Mouse (Mus musculus) limb, embryonic 14.5 days (tissue): ENCODE measurements around the gene Gm49336. TPM values are rescaled to one million over a fixed set of nuclear protein-coding genes. Genes with fewer than 3 reads are reported as not detected.

Experiments
- ATAC-seq: fragments of 200-750 bp; cut with Nextera tagmentation; 2 replicates; pipeline ENCODE4 v1.8.0; 2017; ENCODE audit warnings: low read depth, moderate number of reproducible peaks, moderate TSS enrichment; ENCODE audit not compliant: low FRiP score
- DNase-seq: peaks from one replicate; pipeline ENCODE4 v3.0.0-alpha.2; 2015; ENCODE audit warnings: low spot score
- H3K27ac ChIP-seq: fragments of 300-500 bp; sonication (generic); replicated peaks from 2 replicates; pipeline ENCODE4 v1.5.1; 2014; ENCODE audit warnings: low read depth, mild to moderate bottlenecking, low read length, moderate library complexity, mixed read lengths
- H3K27me3 ChIP-seq: fragments of 300-500 bp; sonication (generic); 2 replicates; pipeline ENCODE4 v1.6.1; 2014; ENCODE audit warnings: low read length, mixed read lengths; ENCODE audit not compliant: control insufficient read depth, insufficient read depth
- H3K36me3 ChIP-seq: fragments of 300-500 bp; sonication (generic); 2 replicates; pipeline ENCODE4 v1.6.1; 2014; ENCODE audit warnings: mild to moderate bottlenecking, low read length, moderate library complexity, mixed read lengths; ENCODE audit not compliant: control insufficient read depth, insufficient read depth
- H3K4me1 ChIP-seq: fragments of 300-500 bp; sonication (generic); 2 replicates; pipeline ENCODE4 v1.6.1; 2014; ENCODE audit warnings: antibody characterized with exemption, low read length, mixed read lengths; ENCODE audit not compliant: control insufficient read depth, insufficient read depth
- H3K4me2 ChIP-seq: fragments of 300-500 bp; sonication (generic); replicated peaks from 2 replicates; pipeline ENCODE4 v1.6.1; 2014; ENCODE audit warnings: low read depth, mild to moderate bottlenecking, low read length, moderate library complexity; ENCODE audit not compliant: severe bottlenecking
- H3K4me3 ChIP-seq: fragments of 300-500 bp; sonication (generic); replicated peaks from 2 replicates; pipeline ENCODE4 v1.5.1; 2014; ENCODE audit warnings: low read length
- H3K9ac ChIP-seq: fragments of 300-500 bp; sonication (generic); 2 replicates; pipeline ENCODE4 v1.6.1; 2014; ENCODE audit warnings: mild to moderate bottlenecking, low read depth, low read length, moderate library complexity; ENCODE audit not compliant: severe bottlenecking
- H3K9me3 ChIP-seq: fragments of 300-500 bp; sonication (generic); 2 replicates; pipeline ENCODE4 v1.6.1; 2016; ENCODE audit warnings: low read length; ENCODE audit not compliant: control insufficient read depth
- POLR2A ChIP-seq: fragments of 200-500 bp; IDR thresholded peaks from 2 replicates; pipeline ENCODE4 v1.8.0; 2012; ENCODE audit warnings: inconsistent platforms, mild to moderate bottlenecking, moderate library complexity, borderline replicate concordance; ENCODE audit not compliant: insufficient read depth, insufficient read length; ENCODE audit errors: extremely low read depth
- WGBS: fragments of 180-500 bp; shearing (Covaris S2); extraction: QIAGEN DNeasy Blood & Tissue Kit; methylation state at CpG from one replicate; pipeline ENCODE4 v1.1.7; 2014; 5-methylcytosine and 5-hydroxymethylcytosine counted together
- polyA plus RNA-seq, 2 experiments: library from polyadenylated mRNA; depleted of rRNA in 1 of 2; stranded (reverse) in 1 of 2; unstranded in 1 of 2; fragments of >200 nt; fragmentation: Nextera tagmentation in 1 of 2; extraction: Ambion mirVana in 1 of 2; gene quantifications; 2 replicates each; pipeline versions ENCODE4 v1.2.1 to v1.2.3; 2012 to 2014

Gene Gm49336
- polyA plus RNA-seq, 2 experiments = 42.3 to 49.6 TPM

DNA sequence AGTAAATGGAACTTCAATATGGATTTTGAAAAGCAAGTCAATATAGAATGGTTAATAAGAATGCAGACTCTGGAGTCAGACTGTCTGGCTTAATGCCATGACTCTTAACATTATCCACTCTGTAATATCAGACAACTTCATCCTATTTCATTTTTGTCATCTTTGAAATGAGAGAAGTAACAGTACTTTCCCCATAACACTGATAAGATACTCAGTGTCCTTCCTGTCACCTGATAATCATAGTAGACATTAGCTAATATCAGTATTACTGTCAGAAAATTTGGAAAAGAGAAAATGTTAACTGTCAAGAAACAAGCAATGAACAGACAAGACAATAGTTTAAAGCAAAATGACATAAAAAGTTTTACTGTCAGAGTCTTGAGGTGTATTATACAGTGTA lies 3.5 kb upstream of the Gm49336 start:
- Histone ChIP-seq H3K9me3 (no peaks in the 10 kb centered on the region), H3K27me3 (no peaks in the 10 kb centered on the region), H3K9ac (no peak overlapping the region), H3K4me2 (no peak overlapping the region), H3K27ac (no peak overlapping the region), H3K4me3 (no peak overlapping the region), H3K4me1 (peaks cover 14% of the 10 kb centered on the region; the same call in 1 of the 2 replicates), H3K36me3 (no peaks in the 10 kb centered on the region)
- ATAC-seq = no peak
- TF ChIP-seq POLR2A = no peak
- DNase-seq = no peak

- DNase-seq (no peak), ATAC-seq (no peak)
- Histone ChIP-seq H3K27ac (no peak overlapping the region), H3K9ac (no peak overlapping the region), H3K4me3 (no peak overlapping the region), H3K36me3 (no peaks in the 10 kb centered on the region), H3K9me3 (no peaks in the 10 kb centered on the region), H3K27me3 (no peaks in the 10 kb centered on the region), H3K4me2 (no peak overlapping the region), H3K4me1 (peaks cover 17% of the 10 kb centered on the region)
- WGBS = 90% methylated on average over 3 of the region's 3 CpGs
- no peak for TF ChIP-seq POLR2A
These were observed 2.2 kb upstream of the Gm49336 start for GRCm38 (mm10) chr14:60253466-60253865.

- no peak for TF ChIP-seq POLR2A
- peak overlapping the region; percentile 74 for H3K27ac ChIP-seq
- no peaks in the 10 kb centered on the region for H3K9me3 ChIP-seq
- H3K4me2 ChIP-seq = peak overlapping the region; percentile 81
- 0 out of 2 replicates have a peak, but pooled peaks have one; percentile 1 for ATAC-seq
- peak overlapping the region; percentile 89 for H3K9ac ChIP-seq
- WGBS = 24% methylated on average over 15 of the region's 15 CpGs
- no peaks in the 10 kb centered on the region for H3K27me3 ChIP-seq
- peaks cover 17% of the 10 kb centered on the region for H3K4me1 ChIP-seq
- DNase-seq = no peak
- H3K36me3 ChIP-seq = no peaks in the 10 kb centered on the region; the same call in 1 of the 2 replicates
- H3K4me3 ChIP-seq = peak overlapping the region; percentile 82
These were observed 995 bp upstream of the Gm49336 start for GRCm38 (mm10) chr14:60252004-60253000.

GRCm38 (mm10) chr14:60250879-60251278 lies 428 bp downstream of the Gm49336 start:
- DNase-seq = peak; percentile 21
- Histone ChIP-seq H3K4me1 (peaks cover 14% of the 10 kb centered on the region), H3K27me3 (no peaks in the 10 kb centered on the region), H3K4me3 (peak overlapping the region; percentile 82), H3K4me2 (peak overlapping the region; percentile 81), H3K9ac (peak overlapping the region; percentile 89), H3K27ac (peak overlapping the region; percentile 75), H3K9me3 (no peaks in the 10 kb centered on the region), H3K36me3 (peaks cover 4% of the 10 kb centered on the region; the same call in 1 of the 2 replicates)
- no peak for TF ChIP-seq POLR2A
- ATAC-seq = peak; percentile 45
- under 1% methylated on average over 35 of the region's 39 CpGs for WGBS

DNA sequence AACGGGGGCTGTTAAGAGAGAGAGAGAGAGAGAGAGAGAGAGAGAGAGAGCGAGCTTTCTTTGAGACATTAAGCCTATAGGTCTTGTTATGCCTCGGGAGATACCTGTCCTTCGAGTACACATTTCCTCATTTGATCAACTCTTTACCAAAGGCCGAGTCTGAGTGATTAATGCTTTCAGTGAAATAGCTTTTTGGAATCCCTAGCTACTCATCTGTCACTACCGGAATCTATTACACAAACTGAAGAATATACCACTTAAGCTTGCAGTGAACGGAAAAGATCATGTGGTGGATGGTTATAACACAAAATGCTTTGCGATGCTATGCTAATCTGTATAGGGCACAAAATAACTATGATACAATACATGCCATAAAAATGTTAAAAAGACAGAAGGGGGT lies 941 bp downstream of the Gm49336 start:
- no peaks in the 10 kb centered on the region for H3K27me3 ChIP-seq
- H3K9me3 ChIP-seq = no peaks in the 10 kb centered on the region
- peak overlapping the region; percentile 89 for H3K9ac ChIP-seq
- H3K4me2 ChIP-seq = peak overlapping the region; percentile 81
- ATAC-seq (no peak), DNase-seq (no peak)
- TF ChIP-seq POLR2A = no peak
- peaks cover 14% of the 10 kb centered on the region for H3K4me1 ChIP-seq
- H3K4me3 ChIP-seq = peak overlapping the region; percentile 82
- peaks cover 5% of the 10 kb centered on the region for H3K36me3 ChIP-seq
- H3K27ac ChIP-seq = no peak overlapping the region
- 24% methylated on average over 8 of the region's 8 CpGs for WGBS
